Mouse (Mus musculus) limb, embryonic 10.5 days (tissue): ENCODE results near the gene Mapk6. TPM values are rescaled to one million over a fixed set of nuclear protein-coding genes. Genes with fewer than 3 reads are reported as not detected.

Experiments used
- DNase-seq: peaks from one replicate; pipeline ENCODE4 v3.0.0-alpha.2; 2017; ENCODE audit warnings: low spot score
- H3K27ac ChIP-seq: fragments of 300-500 bp; sonication (generic); 2 replicates; pipeline ENCODE4 v1.5.1; 2016; ENCODE audit warnings: mild to moderate bottlenecking
- H3K27me3 ChIP-seq: fragments of 300-500 bp; sonication (generic); 2 replicates; pipeline ENCODE4 v1.6.1; 2016; ENCODE audit warnings: low read depth, mild to moderate bottlenecking; ENCODE audit not compliant: poor library complexity, severe bottlenecking
- H3K36me3 ChIP-seq: fragments of 300-500 bp; sonication (generic); 2 replicates; pipeline ENCODE4 v1.6.1; 2016; ENCODE audit warnings: mild to moderate bottlenecking, moderate library complexity
- H3K4me1 ChIP-seq: fragments of 300-500 bp; sonication (generic); 2 replicates; pipeline ENCODE4 v1.6.1; 2016
- H3K4me3 ChIP-seq: fragments of 300-500 bp; sonication (generic); 2 replicates; pipeline ENCODE4 v1.5.1; 2016; ENCODE audit warnings: mild to moderate bottlenecking, moderate library complexity
- H3K9me3 ChIP-seq: fragments of 300-500 bp; sonication (generic); replicated peaks from 2 replicates; pipeline ENCODE4 v1.6.1; 2016; ENCODE audit warnings: mild to moderate bottlenecking
- WGBS: fragments of 180-500 bp; shearing (Covaris S2); methylation state at CpG from one replicate; pipeline ENCODE4 v1.1.7; 2016; 5-methylcytosine and 5-hydroxymethylcytosine counted together
- polyA plus RNA-seq: library from polyadenylated mRNA; unstranded; fragments of >200 nt; fragmentation: Nextera tagmentation; extraction: Ambion mirVana; gene quantifications from 2 replicates; pipeline ENCODE4 v1.2.1, GENCODE M21; 2016

Mapk6 gene
- polyA plus RNA-seq, 1 experiment from 2014 or later: 146 TPM

DNA sequence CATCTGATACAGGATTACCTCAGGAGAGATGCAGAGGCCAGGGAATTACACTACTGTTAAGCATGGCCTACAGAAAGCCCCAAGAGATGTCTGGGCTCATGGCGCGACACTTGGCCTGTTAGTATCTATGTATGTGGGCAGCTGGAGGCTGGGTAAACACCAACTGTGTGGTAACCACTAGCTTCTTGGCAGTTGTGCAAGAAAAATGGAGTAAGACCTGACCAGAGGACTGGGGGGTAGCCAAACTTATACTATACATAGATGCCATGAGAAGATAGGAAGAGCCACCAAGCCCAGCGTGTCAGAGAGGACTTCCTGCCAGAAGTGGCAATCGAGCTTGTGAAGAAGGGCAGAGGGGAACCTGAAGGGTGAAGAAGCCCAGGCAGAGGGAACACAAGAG, 47.6 kb downstream of the Mapk6 start:
- Histone ChIP-seq H3K4me1 (no peaks in the 10 kb centered on the region), H3K27ac (no peak overlapping the region), H3K27me3 (no peaks in the 10 kb centered on the region), H3K4me3 (no peak overlapping the region), H3K36me3 (no peaks in the 10 kb centered on the region), H3K9me3 (no peaks in the 10 kb centered on the region)
- WGBS: 91% methylated on average over 4 of the region's 4 CpGs
- DNase-seq: no peak

DNA sequence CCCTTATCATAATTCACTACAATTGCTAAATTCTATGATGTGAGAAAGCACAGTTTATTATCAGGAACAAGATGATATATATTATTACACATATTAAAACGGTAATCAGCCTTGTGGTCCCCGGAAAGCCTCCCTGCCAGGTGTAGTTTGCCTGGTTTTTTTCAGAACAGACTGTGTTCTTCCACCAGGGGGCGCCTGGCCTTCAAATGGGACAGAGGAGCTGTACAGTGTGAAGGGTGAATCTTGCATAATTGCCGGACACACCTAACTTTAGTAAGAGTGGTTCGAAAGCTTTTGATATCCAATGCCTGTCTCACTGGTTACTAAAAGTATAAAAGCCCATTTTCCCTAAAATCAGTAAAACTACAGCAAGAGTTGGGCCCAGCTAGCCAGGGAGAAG, 48.1 kb downstream of the Mapk6 start:
- WGBS: 41% methylated on average over 5 of the region's 5 CpGs
- no peak overlapping the region for H3K27ac ChIP-seq
- DNase-seq: peak; percentile 84
- H3K27me3 ChIP-seq: no peaks in the 10 kb centered on the region
- no peaks in the 10 kb centered on the region for H3K36me3 ChIP-seq
- H3K4me3 ChIP-seq: no peak overlapping the region
- no peaks in the 10 kb centered on the region for H3K9me3 ChIP-seq
- H3K4me1 ChIP-seq: no peaks in the 10 kb centered on the region

DNA sequence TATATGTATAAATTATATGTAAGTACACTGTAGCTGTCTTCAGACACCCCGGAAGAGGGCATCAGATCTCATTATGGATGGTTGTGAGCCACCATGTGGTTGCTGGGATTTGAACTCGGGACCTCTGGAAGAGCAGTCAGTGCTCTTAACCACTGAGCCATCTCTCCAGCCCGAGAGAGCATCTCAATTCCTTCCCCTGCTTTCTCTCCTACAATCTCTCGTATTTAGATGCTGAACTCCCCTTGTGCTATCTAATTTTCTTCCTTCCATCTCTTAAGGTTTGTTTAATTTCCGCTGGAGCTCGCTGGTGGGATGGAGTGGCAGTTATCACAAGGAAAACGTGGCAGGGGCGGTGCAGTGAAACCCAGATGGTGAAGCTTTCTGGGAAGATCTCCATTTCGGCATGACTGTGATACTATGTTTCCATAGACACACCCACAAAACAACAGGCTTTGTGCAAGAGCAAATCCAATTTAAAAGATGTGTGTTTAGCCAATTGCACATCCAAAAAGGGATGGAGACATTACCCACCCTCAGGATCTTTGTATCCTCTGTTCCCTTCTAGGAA, 52.6 kb downstream of the Mapk6 start:
- Histone ChIP-seq H3K4me3 (no peak overlapping the region), H3K9me3 (no peaks in the 10 kb centered on the region), H3K36me3 (no peaks in the 10 kb centered on the region), H3K27me3 (no peaks in the 10 kb centered on the region), H3K27ac (no peak overlapping the region), H3K4me1 (no peaks in the 10 kb centered on the region)
- 85% methylated on average over 9 of the region's 9 CpGs for WGBS
- DNase-seq: no peak

DNA sequence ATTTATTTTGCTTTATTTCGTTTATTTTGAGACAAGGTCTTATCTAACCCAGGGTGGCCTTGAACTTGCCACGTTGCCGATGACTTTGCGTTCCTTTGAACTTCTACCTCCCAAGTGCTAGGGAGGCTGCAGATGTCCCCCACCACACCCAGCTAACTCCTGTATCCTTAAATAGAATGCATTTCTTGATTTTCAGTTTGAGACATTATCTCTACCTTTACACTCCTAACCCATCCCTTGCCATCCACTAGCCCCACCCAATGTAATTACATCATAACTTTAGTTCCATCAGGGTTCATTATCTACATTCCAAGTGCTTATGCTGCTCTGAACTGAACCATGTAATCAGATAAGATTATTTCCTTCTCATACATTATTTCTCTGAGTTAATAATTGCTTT, 54.0 kb downstream of the Mapk6 start:
- Histone ChIP-seq H3K4me1 (no peaks in the 10 kb centered on the region), H3K36me3 (no peaks in the 10 kb centered on the region), H3K4me3 (no peak overlapping the region), H3K9me3 (no peaks in the 10 kb centered on the region), H3K27ac (no peak overlapping the region), H3K27me3 (no peaks in the 10 kb centered on the region)
- DNase-seq: no peak
- WGBS: 91% methylated on average over 4 of the region's 4 CpGs

DNA sequence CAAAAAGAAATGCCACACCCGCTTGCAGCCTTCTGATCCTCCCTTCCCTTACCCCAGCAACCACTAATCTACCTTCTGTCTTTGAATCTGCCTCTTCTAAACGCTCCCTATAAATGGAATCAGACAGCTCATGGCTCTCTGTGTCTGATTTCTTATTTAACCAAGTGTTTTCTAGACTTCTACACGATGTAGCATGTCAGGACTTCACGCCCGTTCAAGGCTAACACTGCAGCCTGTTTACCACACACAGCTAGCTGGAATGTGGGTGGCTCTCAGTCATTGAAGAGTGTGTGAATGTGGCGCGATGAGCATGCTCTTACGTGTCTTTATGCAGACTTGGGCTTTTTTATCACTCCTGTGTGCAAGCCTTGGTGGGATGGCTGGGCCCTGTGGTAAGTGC, 56.7 kb downstream of the Mapk6 start:
- H3K27me3 ChIP-seq: no peaks in the 10 kb centered on the region

DNA sequence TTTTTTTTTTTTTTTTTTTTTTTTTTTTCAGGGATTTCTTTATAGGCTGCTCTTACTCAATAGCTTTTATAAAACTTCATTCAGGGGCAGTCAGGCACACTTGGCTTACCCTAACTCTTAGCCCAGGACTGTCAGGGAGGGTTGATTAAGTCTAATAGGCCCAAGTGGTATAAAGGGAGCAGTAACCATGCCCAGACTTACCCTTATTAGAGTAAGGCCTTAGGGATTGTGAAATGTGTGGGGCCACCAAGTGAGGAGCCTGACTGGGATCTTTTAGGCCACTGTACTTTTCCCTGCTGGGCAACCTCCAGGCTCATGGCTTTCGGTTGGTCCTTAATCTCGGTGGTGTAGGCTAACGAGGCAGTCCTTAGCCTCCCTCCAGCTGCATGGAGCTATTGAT, 61.2 kb downstream of the Mapk6 start:
- H3K27ac ChIP-seq: no peak overlapping the region
- no peak for DNase-seq
- 67% methylated on average over 3 of the region's 3 CpGs for WGBS
- H3K36me3 ChIP-seq: no peaks in the 10 kb centered on the region
- no peaks in the 10 kb centered on the region for H3K4me1 ChIP-seq
- no peaks in the 10 kb centered on the region for H3K9me3 ChIP-seq
- H3K27me3 ChIP-seq: no peaks in the 10 kb centered on the region
- no peak overlapping the region for H3K4me3 ChIP-seq

More for the DNA sequence above, 56.7 kb downstream of the Mapk6 start:
- Histone ChIP-seq H3K27ac (no peak overlapping the region), H3K36me3 (no peaks in the 10 kb centered on the region), H3K4me1 (no peaks in the 10 kb centered on the region), H3K9me3 (no peaks in the 10 kb centered on the region), H3K4me3 (no peak overlapping the region)
- 75% methylated on average over 8 of the region's 8 CpGs for WGBS
- DNase-seq: no peak

DNA sequence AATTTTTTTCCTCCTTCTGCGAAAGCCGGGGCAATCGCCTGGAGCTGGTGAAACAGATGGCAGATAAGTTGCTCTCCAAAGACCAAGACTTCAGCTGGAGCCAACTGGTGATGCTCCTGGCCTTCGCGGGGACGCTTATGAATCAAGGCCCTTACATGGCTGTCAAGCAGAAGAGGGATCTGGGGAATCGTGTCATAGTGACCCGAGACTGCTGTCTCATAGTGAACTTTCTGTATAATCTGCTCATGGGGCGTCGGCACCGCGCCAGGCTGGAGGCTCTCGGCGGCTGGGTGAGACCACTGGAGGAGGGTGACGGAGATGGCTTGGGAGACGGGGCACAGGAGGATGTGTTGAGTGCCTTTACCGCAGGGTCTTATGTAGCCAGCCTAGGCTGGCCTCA, 61.7 kb downstream of the Mapk6 start:
- DNase-seq: no peak
- H3K27ac ChIP-seq: no peak overlapping the region
- no peaks in the 10 kb centered on the region for H3K9me3 ChIP-seq
- H3K27me3 ChIP-seq: no peaks in the 10 kb centered on the region
- H3K4me3 ChIP-seq: no peak overlapping the region
- H3K4me1 ChIP-seq: no peaks in the 10 kb centered on the region
- 93% methylated on average over 17 of the region's 17 CpGs for WGBS
- H3K36me3 ChIP-seq: no peaks in the 10 kb centered on the region

DNA sequence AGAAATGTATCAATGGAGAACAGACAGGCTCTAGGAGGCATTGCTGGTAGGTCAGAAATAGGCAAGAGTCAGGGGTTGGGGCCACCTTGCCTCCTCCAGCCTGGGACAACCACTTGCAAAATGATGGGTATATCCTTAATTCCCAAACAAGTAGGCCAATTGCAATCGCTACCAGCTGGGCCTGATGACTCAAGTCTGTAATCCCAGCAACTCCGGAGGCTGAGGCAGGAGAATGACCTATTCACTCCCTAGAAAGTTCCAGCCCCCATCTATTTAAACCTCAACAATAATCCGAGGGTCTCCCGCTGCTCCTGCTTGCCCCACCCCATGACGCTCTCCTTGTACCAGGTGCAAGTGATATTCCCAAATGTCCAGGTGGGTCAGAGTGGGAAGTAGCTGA, 62.3 kb downstream of the Mapk6 start, which contains the start of gene Bcl2l10:
Gene Bcl2l10 (plus strand): TSS at position 301 of the 400 bp plus-strand sequence.
- no peaks in the 10 kb centered on the region for H3K36me3 ChIP-seq
- no peak within 1 kb of the TSS for H3K27ac ChIP-seq
- WGBS: 89% methylated on average over 5 of the region's 5 CpGs
- H3K4me1 ChIP-seq: no peaks in the 10 kb centered on the region
- no peak within 1 kb of the TSS for H3K4me3 ChIP-seq
- no peaks in the 10 kb centered on the region for H3K27me3 ChIP-seq
- no peaks in the 10 kb centered on the region for H3K9me3 ChIP-seq
- no peak for DNase-seq

DNA sequence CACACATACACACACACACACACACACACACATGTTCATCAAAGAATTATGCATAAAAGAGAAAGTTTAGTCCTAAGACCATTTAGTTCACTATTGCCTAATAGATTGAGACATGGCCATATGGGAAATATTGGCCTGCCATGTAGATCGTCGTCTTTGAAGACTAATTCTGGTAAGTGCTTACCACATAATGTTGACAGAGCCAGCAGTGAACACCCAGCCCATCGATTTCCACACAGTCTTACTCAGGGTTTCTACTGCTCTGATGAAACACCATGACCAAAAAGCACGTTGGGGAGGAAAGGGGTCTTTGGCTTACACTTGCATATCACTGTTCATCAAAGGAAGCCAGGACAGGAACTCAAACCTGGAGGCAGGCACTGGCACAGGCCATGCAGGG, 67.4 kb downstream of the Mapk6 start:
- no peaks in the 10 kb centered on the region for H3K4me1 ChIP-seq
- H3K36me3 ChIP-seq: peaks cover 10% of the 10 kb centered on the region
- H3K4me3 ChIP-seq: no peak overlapping the region
- no peaks in the 10 kb centered on the region for H3K27me3 ChIP-seq
- no peak overlapping the region for H3K27ac ChIP-seq
- no peak for DNase-seq
- H3K9me3 ChIP-seq: no peaks in the 10 kb centered on the region
- WGBS: 93% methylated on average over 4 of the region's 4 CpGs

DNA sequence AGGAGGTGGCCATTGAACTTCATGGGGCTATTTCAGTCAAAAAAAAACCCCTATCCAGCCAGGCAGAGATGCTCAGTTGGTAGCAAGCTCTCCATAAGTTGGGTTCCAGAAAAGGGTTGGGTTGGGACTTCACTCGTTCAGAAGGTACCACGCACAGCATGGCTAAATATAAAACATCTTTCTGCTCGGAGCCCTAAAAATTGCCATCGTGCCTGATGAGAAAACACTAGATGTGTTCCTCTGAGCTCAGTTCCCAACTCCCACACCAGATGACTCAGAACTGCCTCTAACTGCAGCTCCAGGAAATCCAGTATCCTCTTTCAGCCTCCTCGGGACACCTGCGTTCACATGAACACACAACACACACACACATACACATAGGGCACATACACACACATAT, 71.8 kb downstream of the Mapk6 start:
- 91% methylated on average over 6 of the region's 6 CpGs for WGBS

DNA sequence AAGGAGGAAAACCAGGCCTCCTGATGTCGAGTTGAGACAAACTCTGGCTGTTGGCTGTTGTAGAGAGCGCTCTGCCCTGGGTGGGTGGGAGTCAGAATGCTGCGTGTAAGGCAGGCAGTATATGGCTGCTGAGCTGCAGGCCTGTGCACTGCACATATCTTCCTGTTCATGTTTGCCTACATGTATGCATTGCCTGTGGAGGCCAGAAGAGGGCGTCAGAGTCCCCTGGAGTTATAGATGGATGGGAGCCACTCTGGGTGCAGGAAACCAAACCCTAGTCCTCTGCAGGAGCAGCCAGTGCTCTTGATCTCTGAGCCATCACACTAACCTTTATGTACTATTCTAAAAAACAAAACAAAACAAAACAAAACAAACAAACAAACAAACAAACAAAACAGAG, 75.4 kb downstream of the Mapk6 start:
- H3K4me3 ChIP-seq: no peak overlapping the region
- no peaks in the 10 kb centered on the region for H3K4me1 ChIP-seq
- no peak overlapping the region for H3K27ac ChIP-seq
- H3K9me3 ChIP-seq: no peaks in the 10 kb centered on the region
- 80% methylated on average over 4 of the region's 4 CpGs for WGBS
- no peak for DNase-seq
- no peaks in the 10 kb centered on the region for H3K27me3 ChIP-seq
- peaks cover 36% of the 10 kb centered on the region for H3K36me3 ChIP-seq

More for the DNA sequence above, 71.8 kb downstream of the Mapk6 start:
- no peak for DNase-seq
- Histone ChIP-seq H3K4me3 (no peak overlapping the region), H3K9me3 (no peaks in the 10 kb centered on the region), H3K27ac (no peak overlapping the region), H3K4me1 (no peaks in the 10 kb centered on the region), H3K27me3 (no peaks in the 10 kb centered on the region), H3K36me3 (peaks cover 25% of the 10 kb centered on the region)

DNA sequence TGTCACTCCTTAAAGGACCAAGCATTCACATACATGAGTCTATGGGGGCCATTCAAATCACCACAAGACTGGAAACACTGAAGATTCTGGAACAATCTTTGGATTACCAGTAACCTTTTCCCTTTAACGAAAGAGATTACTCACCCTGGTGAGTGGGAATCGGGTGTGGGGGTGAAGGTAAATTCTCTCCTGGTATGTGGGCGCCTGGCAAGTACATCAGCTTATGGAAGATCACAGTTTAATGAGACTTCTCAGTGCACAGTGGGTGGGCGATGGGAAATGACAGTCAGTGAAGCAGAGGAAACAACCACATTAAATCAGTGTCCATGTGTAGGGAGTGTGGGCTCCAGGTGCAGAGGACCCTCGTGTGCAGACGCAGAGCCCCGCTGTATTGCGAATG, 79.0 kb downstream of the Mapk6 start:
- no peaks in the 10 kb centered on the region for H3K4me1 ChIP-seq
- no peaks in the 10 kb centered on the region for H3K27me3 ChIP-seq
- H3K9me3 ChIP-seq: no peaks in the 10 kb centered on the region
- no peak overlapping the region for H3K27ac ChIP-seq
- WGBS: 95% methylated on average over 8 of the region's 8 CpGs
- H3K36me3 ChIP-seq: peaks cover 32% of the 10 kb centered on the region
- no peak overlapping the region for H3K4me3 ChIP-seq
- no peak for DNase-seq

DNA sequence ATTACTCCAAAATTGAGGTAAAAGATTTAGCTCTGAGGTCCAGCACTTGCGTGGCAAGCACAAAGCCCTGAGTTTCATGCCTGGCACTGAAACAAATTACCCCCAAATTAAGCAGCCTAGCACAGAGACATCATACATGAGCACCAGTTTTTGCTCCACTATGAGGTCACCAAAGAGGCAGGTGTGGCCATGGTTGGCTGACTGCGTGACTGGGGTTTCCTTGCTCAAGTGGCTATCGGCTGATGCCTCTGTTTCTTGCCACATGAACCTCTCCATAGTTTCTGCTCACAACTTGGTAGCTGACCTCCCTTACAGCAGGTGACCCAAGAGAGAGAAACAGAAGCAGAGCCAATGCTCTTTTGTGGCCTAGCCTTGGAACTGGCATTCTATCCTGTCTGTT, 81.8 kb downstream of the Mapk6 start:
- peaks cover 18% of the 10 kb centered on the region; the same call in 1 of the 2 replicates for H3K36me3 ChIP-seq
- H3K4me3 ChIP-seq: no peak overlapping the region
- no peaks in the 10 kb centered on the region for H3K4me1 ChIP-seq
- H3K27me3 ChIP-seq: no peaks in the 10 kb centered on the region
- H3K9me3 ChIP-seq: no peaks in the 10 kb centered on the region
- no peak for DNase-seq
- no peak overlapping the region for H3K27ac ChIP-seq
- WGBS: 98% methylated on average over 3 of the region's 3 CpGs
